Mouse (Mus musculus) cerebellum, adult (tissue): Measurements from ENCODE around the gene Snx9.
A peak's percentile ranks its signal among the peaks of the same experiment; 100 is the strongest.

Experiments used
- ATAC-seq: cut with Nextera tagmentation; 2 replicates; pipeline ENCODE4 v1.9.2; 2017; ENCODE audit warnings: mild to moderate bottlenecking, moderate library complexity, mixed read lengths; ENCODE audit not compliant: insufficient number of reproducible peaks, low FRiP score, low TSS enrichment

The Snx9 gene

DNA sequence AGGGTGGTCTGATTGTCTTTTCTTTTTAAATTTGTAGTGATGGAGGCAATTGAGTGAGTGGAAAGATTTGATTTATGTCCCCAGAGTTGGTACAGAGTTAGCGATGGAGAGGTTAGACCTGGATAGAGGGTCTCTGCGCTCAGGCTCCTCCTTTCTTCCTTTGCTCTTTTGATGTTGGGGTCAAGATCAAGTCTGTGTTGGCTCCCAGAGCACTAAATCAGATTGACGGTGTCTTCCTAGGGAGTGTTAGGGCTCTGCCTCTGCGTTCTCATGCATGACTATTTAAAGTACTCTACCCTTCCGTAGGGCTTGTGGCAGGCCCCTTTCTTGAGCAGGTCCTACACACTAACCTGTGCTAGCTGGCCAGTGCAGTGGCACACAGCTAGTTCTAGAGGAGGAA, 28.9 kb downstream of the Snx9 start:
- ATAC-seq: no peak

- no peak for ATAC-seq
These were observed 29.6 kb downstream of the Snx9 start for GRCm38 (mm10) chr17:5870696-5871095.

GRCm38 (mm10) chr17:5872506-5872905, 31.4 kb downstream of the Snx9 start:
- ATAC-seq: peak; percentile 88

DNA sequence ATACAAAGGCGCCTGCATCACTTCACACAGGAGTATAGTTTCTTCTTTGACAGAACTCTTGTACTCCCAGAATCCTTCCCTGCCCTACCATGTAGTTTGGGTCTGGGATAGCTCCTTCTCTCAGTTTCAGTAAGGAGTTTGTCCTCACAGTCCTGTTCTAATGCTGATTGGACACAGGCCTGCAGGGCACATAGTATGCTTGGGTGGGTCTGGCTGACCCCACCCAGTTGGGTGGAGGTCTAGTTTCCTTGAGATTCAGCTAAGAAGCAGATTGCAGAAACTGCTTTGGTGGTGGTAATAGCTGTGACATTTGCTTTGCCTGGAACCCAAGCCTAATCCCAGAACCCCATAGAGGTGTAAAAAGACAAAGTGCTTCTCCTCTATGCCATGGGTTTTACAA, 33.4 kb downstream of the Snx9 start:
- ATAC-seq: no peak

GRCm38 (mm10) chr17:5877611-5878157, 36.6 kb downstream of the Snx9 start:
- ATAC-seq: no peak

GRCm38 (mm10) chr17:5878878-5879277, 37.7 kb downstream of the Snx9 start:
- ATAC-seq: no peak

GRCm38 (mm10) chr17:5885474-5885873, 44.3 kb downstream of the Snx9 start:
- ATAC-seq: no peak

GRCm38 (mm10) chr17:5886181-5886810, 45.2 kb downstream of the Snx9 start:
- ATAC-seq: no peak

- ATAC-seq: peak; percentile 40; the same call in 1 of the 2 replicates
These were observed 46.0 kb downstream of the Snx9 start for GRCm38 (mm10) chr17:5886943-5887800.

DNA sequence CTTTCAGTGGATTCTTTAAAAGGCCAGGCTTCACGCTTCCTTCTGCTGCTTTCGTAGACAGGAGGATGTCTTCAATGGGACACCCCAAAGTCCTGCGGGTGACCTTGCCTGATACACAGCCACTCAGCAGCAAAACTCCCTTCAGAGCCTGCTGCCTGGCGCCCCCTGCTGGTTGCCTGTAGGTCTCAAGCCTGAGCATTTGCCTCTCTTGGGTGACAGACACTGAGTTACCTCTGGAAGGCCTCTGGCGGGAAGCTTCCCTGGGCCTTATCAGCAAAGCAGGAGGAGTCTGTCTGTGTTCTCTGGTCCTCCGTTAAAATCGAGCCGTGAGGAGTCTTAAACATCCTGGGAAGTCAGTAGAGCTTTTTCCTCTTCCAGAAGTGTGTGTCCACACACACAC, 49.3 kb downstream of the Snx9 start:
- no peak for ATAC-seq

DNA sequence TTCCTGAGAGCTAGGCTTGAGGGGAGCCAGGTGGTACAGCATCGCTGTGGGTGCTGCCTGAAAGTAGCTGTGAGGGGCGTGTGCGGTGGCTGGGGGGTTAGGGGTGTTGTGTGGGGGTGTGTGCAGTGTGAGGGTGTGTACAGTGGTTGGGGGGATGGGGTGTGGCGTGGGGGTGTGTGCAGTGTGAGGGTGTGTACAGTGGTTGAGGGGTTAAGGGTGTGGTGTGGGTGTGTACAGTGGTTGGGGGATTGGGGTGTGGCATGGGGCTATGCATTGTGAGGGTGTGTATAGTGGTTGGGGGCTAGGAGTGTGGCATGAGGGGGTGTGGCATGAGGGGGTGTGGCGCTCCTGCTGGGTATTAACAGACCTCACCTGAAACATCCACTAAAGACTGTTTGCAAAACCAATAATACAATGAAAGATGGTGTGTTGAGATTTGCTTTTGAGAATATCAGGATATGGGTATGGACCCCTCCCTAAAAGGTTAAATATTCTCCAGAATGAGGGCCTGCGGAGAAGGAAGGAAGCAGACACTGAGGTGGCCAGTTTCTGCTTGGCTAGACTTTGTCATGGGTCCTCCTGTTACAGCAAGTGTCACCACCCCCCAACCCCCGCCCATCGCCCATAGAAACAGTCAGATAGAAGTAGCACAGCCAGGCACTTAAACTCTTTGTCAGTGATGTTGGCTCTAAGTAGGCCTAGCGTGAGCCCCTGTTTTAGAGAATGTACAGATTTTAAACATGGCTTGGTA, 51.0 kb downstream of the Snx9 start:
- no peak for ATAC-seq

GRCm38 (mm10) chr17:5893092-5893491, 52.0 kb downstream of the Snx9 start:
- ATAC-seq: no peak

DNA sequence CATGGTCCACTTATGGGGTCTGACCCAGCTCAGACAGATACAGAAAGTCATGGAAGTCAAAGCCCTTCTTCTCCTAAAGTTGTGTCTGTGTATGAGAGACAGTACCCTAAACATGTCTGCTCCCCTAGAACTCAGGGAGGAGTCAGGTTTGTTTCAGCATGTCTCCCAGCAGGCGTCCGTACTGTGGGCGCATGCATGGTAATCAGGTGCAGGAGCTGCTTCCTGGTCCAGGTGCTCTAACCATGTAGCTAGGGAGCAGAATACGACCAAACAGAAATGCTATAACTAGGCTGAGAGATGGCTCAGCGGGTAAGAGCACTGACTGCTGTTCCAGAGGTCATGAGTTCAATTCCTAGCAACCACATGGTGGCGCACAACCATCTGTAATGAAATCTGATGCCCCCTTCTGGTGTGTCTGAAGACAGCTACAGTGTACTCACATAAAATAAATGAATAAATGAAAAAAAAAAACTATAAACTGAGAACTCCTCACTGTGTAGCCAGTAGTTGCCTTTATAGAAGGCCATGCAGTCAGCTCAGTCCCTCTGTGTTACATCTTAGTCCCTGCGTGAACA, 52.5 kb downstream of the Snx9 start:
- ATAC-seq: no peak

DNA sequence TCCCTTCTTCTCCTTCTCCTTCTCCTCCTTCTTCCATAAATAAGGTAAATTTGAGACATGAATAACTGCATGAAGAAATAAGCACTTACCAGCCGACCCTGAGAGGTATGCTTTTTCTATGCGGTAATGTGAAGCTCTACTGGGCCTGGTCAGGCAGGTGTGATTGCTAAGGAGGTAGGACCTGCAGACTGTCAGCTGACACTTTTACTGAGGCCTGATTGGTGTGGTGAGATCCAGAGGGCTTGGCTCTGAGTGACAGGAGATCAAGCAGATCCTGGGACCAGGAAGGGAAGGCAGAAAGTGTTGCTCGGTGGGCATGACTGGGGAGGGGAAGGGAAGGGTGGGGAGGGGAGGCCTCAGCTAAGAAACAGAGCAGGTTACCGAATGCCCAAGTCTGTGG, 54.9 kb downstream of the Snx9 start:
- ATAC-seq: peak; percentile 40; the same call in 1 of the 2 replicates

DNA sequence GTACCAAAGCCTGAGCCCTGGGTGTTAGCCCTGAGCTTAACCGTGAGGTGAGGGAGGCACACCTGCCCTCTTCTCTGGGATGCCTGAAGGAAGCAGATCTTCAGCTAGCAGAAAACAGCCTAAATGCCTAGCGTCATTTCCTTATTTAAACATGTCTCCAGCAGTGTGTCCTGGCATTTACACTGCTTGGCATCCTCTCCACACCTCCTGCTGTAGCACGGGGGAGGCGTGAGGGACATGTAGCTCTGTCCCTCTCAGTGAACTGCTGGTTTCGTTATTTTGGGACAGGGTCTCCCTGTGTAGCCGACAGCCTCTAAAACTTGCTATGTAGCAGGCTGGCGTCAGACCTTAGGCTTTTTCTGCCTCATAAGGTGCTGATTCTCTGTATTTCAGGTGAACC, 55.5 kb downstream of the Snx9 start:
- ATAC-seq: peak; percentile 52; the same call in 1 of the 2 replicates

GRCm38 (mm10) chr17:5897326-5898200, 56.4 kb downstream of the Snx9 start:
- ATAC-seq: no peak

DNA sequence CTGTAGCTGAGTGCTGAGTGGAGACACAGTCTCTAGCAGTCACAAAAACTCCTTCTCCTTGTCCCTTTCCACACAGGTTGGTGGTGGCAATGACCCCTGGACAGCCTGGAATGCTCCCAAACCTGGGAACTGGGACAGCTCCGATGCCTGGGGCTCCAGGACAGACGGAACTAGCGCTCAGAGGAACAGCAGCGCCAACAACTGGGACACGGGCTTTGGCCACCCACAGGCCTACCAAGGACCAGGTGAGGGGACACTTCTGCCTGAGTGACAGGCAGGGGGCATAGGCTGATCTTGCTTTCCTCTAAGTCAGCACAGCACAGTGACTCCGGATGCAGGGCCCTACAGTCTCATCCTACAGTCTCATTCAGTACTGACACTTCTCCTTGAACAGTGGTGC, 58.1 kb downstream of the Snx9 start:
- no peak for ATAC-seq

DNA sequence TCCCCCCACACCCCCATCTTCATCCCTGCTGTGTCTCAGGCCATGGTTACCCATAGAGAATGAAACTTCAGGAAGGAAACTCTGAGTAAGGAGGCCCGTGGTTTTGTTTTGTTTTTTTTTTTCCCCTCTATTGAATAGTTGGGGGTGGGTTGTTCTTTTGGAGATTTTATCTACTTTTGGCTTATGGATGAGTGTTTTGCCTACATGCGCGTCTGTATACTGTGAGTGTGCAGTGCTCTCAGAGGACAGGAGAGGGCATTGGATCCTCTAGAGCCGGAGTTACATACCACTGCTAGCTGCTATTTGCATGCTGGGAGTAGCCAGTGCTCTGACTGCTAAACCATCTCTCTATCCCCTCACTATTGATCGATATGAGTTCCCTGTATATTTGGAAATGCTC, 60.3 kb downstream of the Snx9 start:
- ATAC-seq: no peak

DNA sequence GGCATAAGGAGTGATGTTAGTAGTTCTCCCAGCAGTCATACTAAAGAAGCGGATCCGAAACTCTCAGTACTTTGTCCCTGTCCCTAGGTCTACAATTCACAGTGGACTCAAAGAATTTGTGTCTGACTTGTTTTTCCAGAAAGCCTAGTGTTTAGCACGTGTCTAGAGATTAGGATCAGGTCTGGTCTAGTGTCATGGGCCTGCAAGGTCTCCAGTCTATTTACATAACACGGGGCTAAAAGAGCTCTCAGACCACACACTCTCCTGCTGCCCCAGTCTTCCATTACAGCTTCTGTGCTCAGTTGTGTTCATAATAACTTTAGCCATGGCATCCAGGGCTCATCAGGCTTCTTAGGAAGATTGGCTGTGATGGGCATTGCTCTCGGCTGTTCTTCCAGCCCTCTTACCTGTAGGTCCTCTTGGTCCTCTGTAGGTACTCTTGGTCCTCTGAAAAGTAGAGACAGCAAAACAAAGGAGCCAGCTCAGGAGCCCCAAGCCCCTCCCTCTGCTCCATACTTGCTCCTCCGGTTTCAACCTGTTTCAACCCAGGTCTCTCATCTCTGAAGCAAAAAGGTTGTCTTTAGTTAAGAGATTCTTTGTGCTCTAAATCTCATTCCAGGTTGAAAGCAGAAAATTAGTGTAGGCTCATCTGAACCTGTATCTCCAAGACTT, 62.6 kb downstream of the Snx9 start:
- ATAC-seq: no peak
